Mouse (Mus musculus) spleen, postnatal 10 days (tissue): ENCODE results near the gene Add3.

ENCODE experiments used
- DNase-seq, 2 experiments: peaks; one replicate each; pipeline ENCODE4 v3.0.0; 2021 to 2022; ENCODE audit warnings: low spot score in 2 of 2

Add3 gene

GRCm38 (mm10) chr19:53140044-53140803 lies at the start of gene Add3:
Gene Add3 (plus strand): TSS chr19:53140443.
- DNase-seq, result peak; percentile 29 to 40

DNA sequence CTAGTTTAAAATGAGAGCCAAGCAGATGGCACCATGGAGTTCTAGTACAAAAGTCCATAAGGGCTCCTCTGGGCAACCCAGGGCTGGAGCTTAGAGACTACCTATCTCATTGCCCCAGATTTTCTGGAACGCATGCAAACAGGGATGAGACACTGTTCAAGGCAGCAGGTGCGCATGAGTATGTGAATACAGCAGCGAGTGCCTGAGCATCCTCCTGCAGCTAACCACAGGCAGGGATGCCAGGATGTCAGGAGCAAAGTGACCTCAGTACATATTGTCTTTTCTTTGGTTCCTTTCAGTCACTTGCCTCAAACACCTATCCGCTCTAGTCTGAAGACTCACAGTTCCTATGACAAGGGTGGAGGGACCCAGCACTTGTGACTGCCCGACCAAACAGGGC lies 49.6 kb upstream of the Add3 start:
- no peak for DNase-seq

GRCm38 (mm10) chr19:53092251-53092650 lies 48.0 kb upstream of the Add3 start:
- DNase-seq, result no peak

- DNase-seq, result no peak
Measured at GRCm38 (mm10) chr19:53093294-53093693, 46.9 kb upstream of the Add3 start.

GRCm38 (mm10) chr19:53094684-53095083 lies 45.6 kb upstream of the Add3 start:
- DNase-seq, result no peak

DNA sequence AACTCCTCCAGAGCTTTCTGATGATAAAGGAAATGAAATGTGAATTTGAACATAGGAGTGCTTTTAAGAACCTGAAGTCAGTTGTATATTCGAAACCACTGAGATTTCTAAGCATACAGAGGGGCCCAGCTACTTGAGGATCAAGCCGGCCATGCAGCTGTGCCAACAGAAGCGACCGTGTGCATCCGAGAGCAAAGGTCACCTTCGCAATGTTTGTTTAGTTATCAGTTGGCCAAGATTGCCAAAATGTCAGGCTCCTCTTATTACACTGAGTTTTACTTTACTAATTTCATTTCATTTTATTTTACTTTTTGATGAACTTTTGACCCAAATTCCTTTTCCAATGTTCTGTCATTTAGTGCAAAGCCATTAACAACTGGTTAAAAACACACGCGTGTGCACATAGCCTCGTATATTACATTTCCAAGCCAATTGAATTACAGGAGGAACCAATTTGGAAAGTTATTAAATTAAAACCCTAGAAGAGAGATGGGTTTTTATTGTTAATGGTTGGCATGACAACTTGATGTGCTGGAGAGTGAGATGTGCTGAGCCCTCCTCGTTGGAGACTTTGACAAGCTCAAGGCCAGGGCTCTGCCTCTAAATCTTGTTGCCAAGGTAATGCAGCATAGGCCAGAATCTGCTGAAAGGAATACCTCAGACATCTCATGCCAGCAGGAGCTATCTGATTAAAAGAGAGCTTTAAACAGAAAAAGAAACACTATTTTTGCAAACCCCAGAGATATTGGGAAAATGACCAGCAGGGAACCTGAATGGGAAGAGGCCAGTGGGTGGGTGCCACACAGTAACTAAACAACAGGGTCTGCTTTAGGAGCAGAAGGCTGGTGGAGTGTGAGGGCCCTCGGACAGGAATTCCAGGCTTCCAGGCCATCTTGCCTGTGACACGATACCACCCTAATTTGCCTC lies 38.6 kb upstream of the Add3 start:
- DNase-seq, result no peak

- DNase-seq, result peak in 1 of 2 experiments; percentile 36
Measured at GRCm38 (mm10) chr19:53105374-53106090, 34.7 kb upstream of the Add3 start.

DNA sequence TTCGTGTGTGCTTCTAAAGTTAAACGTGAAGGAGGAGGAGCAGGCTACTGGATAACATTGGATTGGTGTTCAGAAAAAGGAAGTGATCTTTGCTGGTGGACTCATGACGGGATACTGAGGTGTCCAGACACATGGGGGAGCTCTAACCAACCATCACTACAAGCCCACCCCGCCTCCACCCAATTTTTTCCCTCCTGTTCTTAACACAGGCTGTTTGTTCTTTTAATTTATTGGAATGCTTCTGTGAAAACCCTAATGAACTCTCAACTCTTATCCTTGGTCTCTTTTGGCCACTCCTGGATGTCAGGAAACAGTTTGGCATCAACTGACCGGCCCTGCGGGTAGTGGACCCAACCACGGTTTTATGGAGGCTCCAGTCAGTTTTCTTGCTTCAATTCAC lies 33.3 kb upstream of the Add3 start:
- peak in 1 of 2 experiments; percentile 55 for DNase-seq

GRCm38 (mm10) chr19:53107361-53108247 lies 32.6 kb upstream of the Add3 start:
- DNase-seq, result no peak

DNA sequence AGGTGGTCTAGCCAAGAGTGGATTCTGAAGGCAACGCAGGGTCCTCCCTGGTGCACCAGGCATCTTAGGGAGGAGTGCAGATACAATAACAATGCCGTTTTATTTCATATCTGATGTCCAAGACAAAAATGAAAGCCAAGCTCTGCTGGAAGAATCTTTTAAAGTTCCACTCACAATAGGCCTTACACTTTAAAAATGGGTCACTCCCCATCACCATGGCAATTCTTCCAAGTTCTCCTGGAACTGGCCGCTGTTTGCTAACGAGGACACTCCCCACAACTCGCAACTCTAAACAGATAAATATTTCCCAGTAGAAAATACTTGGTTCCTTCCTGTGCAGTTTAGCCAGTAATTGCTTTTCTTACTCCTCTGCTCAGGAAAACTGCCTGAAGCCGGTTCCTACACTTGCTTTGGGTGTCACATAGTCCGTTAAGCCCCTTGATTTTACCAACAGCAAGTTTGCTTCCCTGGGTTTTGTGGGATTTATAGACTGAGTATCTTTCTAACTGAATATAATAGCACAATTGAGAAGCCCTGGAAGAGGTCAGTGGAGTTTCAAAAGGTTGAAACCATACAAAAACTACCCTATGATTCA lies 28.1 kb upstream of the Add3 start:
- DNase-seq, result no peak

DNA sequence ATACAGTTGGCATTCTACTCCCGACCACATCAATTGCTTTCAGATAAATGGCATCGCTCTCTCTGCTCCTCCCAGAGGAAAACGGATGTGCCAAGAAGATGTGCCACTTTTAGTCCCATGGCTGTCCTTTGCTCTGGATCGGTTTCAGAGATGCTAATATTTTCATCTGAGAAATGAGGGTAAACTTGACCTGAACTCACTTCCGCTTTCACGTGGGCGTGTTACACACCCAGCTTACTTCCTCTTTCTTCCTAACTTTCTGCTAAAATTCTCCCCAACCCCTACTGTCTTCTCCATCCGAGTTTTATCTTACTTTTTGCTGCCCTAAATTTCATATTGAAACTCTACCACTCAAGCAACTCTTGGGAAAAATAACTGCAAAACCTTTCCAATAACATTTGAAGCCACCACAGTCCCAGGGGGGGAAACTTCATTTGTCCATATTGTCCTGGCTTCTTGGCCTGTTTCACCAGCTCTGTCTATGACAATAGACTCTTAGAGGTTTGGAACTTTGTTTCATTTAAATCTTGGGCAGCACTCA lies 20.9 kb upstream of the Add3 start:
- peak in 1 of 2 experiments; percentile 52 for DNase-seq

DNA sequence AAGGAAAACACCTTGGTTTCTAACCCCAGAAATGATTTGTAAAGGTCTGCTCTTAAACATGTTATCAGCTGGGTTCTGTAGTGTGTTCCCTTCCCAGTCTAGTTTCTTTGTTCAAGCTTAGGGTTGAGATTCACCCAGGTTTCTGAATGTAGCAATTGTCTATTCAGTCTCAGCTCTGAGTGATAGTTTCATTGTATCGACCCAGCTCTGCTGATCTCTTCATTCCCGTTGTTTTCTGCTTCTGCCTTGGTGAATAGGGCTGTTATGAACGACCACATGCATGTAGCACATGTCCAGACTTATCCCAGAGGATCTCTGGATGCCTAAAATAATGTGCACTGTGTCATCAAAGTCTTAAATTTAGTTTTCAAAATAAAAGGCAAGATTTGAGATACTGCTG lies 19.8 kb upstream of the Add3 start:
- DNase-seq, result no peak

DNA sequence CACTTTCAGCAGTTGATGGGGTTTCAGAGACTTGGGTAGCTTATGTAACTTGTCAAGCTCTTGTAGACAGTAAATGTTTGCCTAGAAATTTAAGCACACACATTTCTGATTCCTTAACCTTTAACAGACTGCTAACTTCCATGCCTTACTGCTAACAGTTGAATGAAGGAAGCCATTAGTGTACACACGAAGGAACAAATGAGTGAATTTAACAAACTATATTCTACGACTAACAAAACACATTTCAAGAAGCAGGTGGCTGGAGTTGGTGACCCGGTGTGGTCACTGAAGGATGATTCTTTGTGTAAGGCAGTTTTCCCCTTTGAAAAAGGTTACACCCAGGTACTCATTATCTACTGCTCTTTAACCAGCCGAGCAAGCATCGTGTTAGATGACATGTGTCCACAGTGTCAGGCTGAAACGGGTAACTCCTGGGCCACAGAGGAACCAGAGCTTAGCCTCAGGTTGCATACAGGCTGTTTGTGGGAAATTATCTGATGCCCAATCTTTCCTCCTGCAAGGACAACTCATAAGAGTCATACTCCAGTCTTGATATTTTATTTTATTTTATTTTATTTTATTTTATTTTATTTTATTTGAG lies 17.5 kb upstream of the Add3 start:
- DNase-seq, result no peak

GRCm38 (mm10) chr19:53123301-53123700 lies 16.9 kb upstream of the Add3 start:
- no peak for DNase-seq

- DNase-seq, result no peak
Measured at GRCm38 (mm10) chr19:53125679-53126078, 14.6 kb upstream of the Add3 start.

- no peak for DNase-seq
Measured at GRCm38 (mm10) chr19:53126546-53126945, 13.7 kb upstream of the Add3 start.

GRCm38 (mm10) chr19:53127320-53128291 lies 12.6 kb upstream of the Add3 start:
- DNase-seq, result no peak

DNA sequence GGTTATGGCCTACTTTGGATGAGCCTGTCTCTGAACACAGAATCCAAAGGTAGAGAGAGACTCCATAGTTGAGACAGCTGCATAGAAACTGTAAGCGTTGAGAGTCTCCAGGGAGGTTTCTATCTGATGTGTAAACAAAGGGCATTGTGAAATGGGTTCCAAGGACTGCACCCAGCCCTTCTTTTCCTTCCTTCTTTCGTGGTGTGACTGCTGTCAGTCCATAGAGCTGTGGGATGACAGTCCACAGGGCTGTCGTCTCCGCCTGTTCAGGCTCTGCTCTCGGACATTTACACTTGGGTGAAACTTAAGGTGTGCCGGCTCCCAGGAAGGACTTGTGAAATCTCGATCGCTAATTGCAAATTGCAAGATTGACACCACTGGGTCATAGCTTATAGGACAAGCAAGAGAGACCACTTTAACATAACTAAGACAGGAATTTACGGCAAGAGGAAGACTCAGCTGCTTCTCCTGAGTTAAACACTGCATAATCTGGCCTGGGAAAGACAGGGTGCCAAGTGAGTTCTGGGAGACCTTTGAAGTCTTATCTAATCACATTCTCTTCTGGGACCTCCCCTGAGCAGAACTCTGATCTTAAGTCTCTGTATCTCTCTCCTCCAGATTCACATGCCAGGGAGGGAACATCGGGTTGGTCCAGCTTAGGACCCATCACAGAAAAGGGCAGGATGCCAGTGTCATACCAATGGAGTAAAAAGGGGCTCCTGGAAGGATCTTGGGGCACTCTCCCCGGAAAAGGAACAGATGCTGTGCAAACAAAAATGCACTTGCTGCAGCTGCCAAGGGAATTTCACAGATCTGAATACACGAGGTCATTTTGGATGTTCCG lies 11.5 kb upstream of the Add3 start:
- no peak for DNase-seq
